ENCODE assay signal across 21 mouse cellular contexts in genomic region chr9:75248359-75248758, GRCm38 (mm10). TPM values are rescaled to one million over a fixed set of nuclear protein-coding genes. Genes with fewer than 3 reads are reported as not detected.
DNase-seq lines count a peak whose midpoint lies in the region; ATAC-seq and TF ChIP-seq lines count a peak whose summit lies in the region.
"Had no signal": no experiment of that assay in that cellular context is flagged by ENCODE, and none has a peak within 500 bp of the region (broad histone marks: within the 10 kb centered on the region; RNA-seq: fewer than 3 reads in every experiment).

No protein-coding gene starts in this region.

- TF ChIP-seq POLR2A in cortical plate, adult 2 months (IDR thresholded peaks at IDR 0.05; ENCODE audit: extremely low read depth, insufficient read depth, low read length): no peak

- 79% methylated on average over 1 of the region's 1 CpGs for WGBS in midbrain, embryonic 13.5 days
- 90% methylated on average over 1 of the region's 1 CpGs for WGBS in midbrain, embryonic 14.5 days
- 75% methylated on average over 1 of the region's 1 CpGs for WGBS in intestine, postnatal 0 days

- no peaks in the 10 kb centered on the region for H3K36me3 ChIP-seq in midbrain, embryonic 13.5 days
- H3K36me3 ChIP-seq in midbrain, embryonic 14.5 days (ENCODE audit: control insufficient read depth, insufficient read depth, low read length): no peaks in the 10 kb centered on the region
- no peaks in the 10 kb centered on the region for H3K36me3 ChIP-seq in intestine, postnatal 0 days (ENCODE audit: control insufficient read depth, insufficient read depth)
- H3K36me3 ChIP-seq: embryonic facial prominence, embryonic 12.5 days; embryonic facial prominence, embryonic 15.5 days; hindbrain, embryonic 12.5 days; hindbrain, embryonic 15.5 days had no signal

- no peaks in the 10 kb centered on the region for H3K9me3 ChIP-seq in midbrain, embryonic 13.5 days
- no peaks in the 10 kb centered on the region for H3K9me3 ChIP-seq in midbrain, embryonic 14.5 days (ENCODE audit: control insufficient read depth, low read length)
- H3K9me3 ChIP-seq in intestine, postnatal 0 days (ENCODE audit: control insufficient read depth): no peaks in the 10 kb centered on the region
- H3K9me3 ChIP-seq: embryonic facial prominence, embryonic 12.5 days; embryonic facial prominence, embryonic 15.5 days; hindbrain, embryonic 12.5 days; hindbrain, embryonic 15.5 days had no signal

- H3K4me1 ChIP-seq in midbrain, embryonic 13.5 days (replicated peaks): peaks cover 7% of the 10 kb centered on the region
- H3K4me1 ChIP-seq in midbrain, embryonic 14.5 days (ENCODE audit: control insufficient read depth, insufficient read depth, low read length): 0 out of 2 replicates have a peak, but pooled peaks cover 3% of the 10 kb centered on the region
- H3K4me1 ChIP-seq in cortical plate, adult 2 months (ENCODE audit: control insufficient read depth, insufficient read depth, low read length): peaks cover 20% of the 10 kb centered on the region
- H3K4me1 ChIP-seq in intestine, postnatal 0 days (replicated peaks; ENCODE audit: control insufficient read depth, insufficient read depth, low read length): no peaks in the 10 kb centered on the region

- H3K27me3 ChIP-seq in midbrain, embryonic 13.5 days: no peaks in the 10 kb centered on the region
- H3K27me3 ChIP-seq in midbrain, embryonic 14.5 days (ENCODE audit: control insufficient read depth, insufficient read depth, low read length): no peaks in the 10 kb centered on the region
- no peaks in the 10 kb centered on the region for H3K27me3 ChIP-seq in intestine, postnatal 0 days (replicated peaks; ENCODE audit: control insufficient read depth, insufficient read depth, low read length)
- H3K27me3 ChIP-seq: embryonic facial prominence, embryonic 12.5 days; embryonic facial prominence, embryonic 15.5 days; hindbrain, embryonic 12.5 days; hindbrain, embryonic 15.5 days had no signal

- no peak for ATAC-seq in midbrain, embryonic 13.5 days
- no peak for ATAC-seq in midbrain, embryonic 14.5 days (ENCODE audit: low FRiP score, low TSS enrichment)
- ATAC-seq in intestine, postnatal 0 days: peak; percentile 48
- ATAC-seq: forebrain, embryonic 14.5 days; forebrain, postnatal 0 days had no signal

- no peak overlapping the region for H3K27ac ChIP-seq in midbrain, embryonic 13.5 days
- no peak overlapping the region for H3K27ac ChIP-seq in midbrain, embryonic 14.5 days (replicated peaks; ENCODE audit: low read depth, low read length)
- peak overlapping the region; percentile 78 for H3K27ac ChIP-seq in cortical plate, adult 2 months (ENCODE audit: insufficient read depth, low read length)
- no peak overlapping the region for H3K27ac ChIP-seq in intestine, postnatal 0 days (ENCODE audit: low read depth, low read length)
- H3K27ac ChIP-seq: embryonic facial prominence, embryonic 12.5 days; embryonic facial prominence, embryonic 15.5 days; gastrocnemius, adult 2 months; hindbrain, embryonic 12.5 days; hindbrain, embryonic 15.5 days had no signal

- peak overlapping the region; percentile 32; the same call in 1 of the 2 replicates for H3K9ac ChIP-seq in midbrain, embryonic 13.5 days (replicated peaks)
- H3K9ac ChIP-seq in midbrain, embryonic 14.5 days (replicated peaks; ENCODE audit: low read length): no peak overlapping the region
- H3K9ac ChIP-seq in intestine, postnatal 0 days (ENCODE audit: low read depth, low read length): no peak overlapping the region
- H3K9ac ChIP-seq: embryonic facial prominence, embryonic 15.5 days; forebrain, postnatal 0 days; hindbrain, embryonic 12.5 days; hindbrain, embryonic 15.5 days had no signal

- no peak for TF ChIP-seq CTCF in cortical plate, adult 2 months (IDR thresholded peaks at IDR 0.05; ENCODE audit: extremely low read depth, insufficient read depth, low read length)
- no peak for TF ChIP-seq CTCF in intestine, postnatal 0 days (IDR thresholded peaks at IDR 0.05; ENCODE audit: low read depth)

- no peak overlapping the region for H3K4me3 ChIP-seq in midbrain, embryonic 13.5 days (replicated peaks)
- H3K4me3 ChIP-seq in midbrain, embryonic 14.5 days (replicated peaks; ENCODE audit: low read depth, low read length): no peak overlapping the region
- H3K4me3 ChIP-seq in cortical plate, adult 2 months (ENCODE audit: insufficient read depth, low read length): no peak overlapping the region
- no peak overlapping the region for H3K4me3 ChIP-seq in intestine, postnatal 0 days (ENCODE audit: low read depth, low read length)
- H3K4me3 ChIP-seq: embryonic facial prominence, embryonic 12.5 days; embryonic facial prominence, embryonic 15.5 days; gastrocnemius, adult 2 months; hindbrain, embryonic 12.5 days; hindbrain, embryonic 15.5 days had no signal

- H3K4me2 ChIP-seq in midbrain, embryonic 13.5 days (replicated peaks): no peak overlapping the region
- no peak overlapping the region for H3K4me2 ChIP-seq in midbrain, embryonic 14.5 days (ENCODE audit: low read length)
- no peak overlapping the region for H3K4me2 ChIP-seq in intestine, postnatal 0 days (replicated peaks; ENCODE audit: low read depth)
- H3K4me2 ChIP-seq: embryonic facial prominence, embryonic 12.5 days; embryonic facial prominence, embryonic 15.5 days; heart, embryonic 11.5 days; hindbrain, embryonic 12.5 days; hindbrain, embryonic 15.5 days had no signal

- no peak for DNase-seq in midbrain, embryonic 14.5 days
- no peak for DNase-seq in adrenal gland, postnatal 4 days (ENCODE audit: low spot score in 2 of 2)
- DNase-seq in layer of hippocampus, postnatal 25 days (ENCODE audit: extremely low spot score in 1 of 2, low spot score in 1 of 2): no peak
- DNase-seq: adrenal gland, adult 2 months; adrenal gland, postnatal 25 days; cerebellum, adult 18-20 months; cerebellum, adult 9-10 months; cerebellum, postnatal 14 days; forebrain, postnatal 0 days; gastrocnemius, adult 2 months; gastrocnemius, postnatal 14 days; heart, adult 11 months had no signal

RNA-seq across cellular contexts. Expression of gene Myo5c, which starts 16.5 kb away (rescaled TPM):
- polyA plus RNA-seq in midbrain, embryonic 13.5 days (2015; fragmentation: Nextera tagmentation; extraction: Ambion mirVana): 0.50 and 0.59 TPM in 2 replicates
- polyA plus RNA-seq in midbrain, embryonic 14.5 days (2014; fragmentation: Nextera tagmentation; extraction: Ambion mirVana): 0.64 and 0.72 TPM in 2 replicates
- polyA plus RNA-seq in cortical plate, adult 2 months (2012; rRNA removed): 5.0 and 5.9 TPM in 2 replicates
- 1.5 and 1.9 TPM in 2 replicates for polyA plus RNA-seq in intestine, postnatal 0 days (2015; fragmentation: Nextera tagmentation; extraction: Ambion mirVana)
- total RNA-seq in adrenal gland, postnatal 4 days (2021): 1 to 10 TPM; 1.8 to 5.0 TPM
- total RNA-seq in layer of hippocampus, postnatal 25 days (2021): under 1 TPM; 0.49 to 0.54 TPM

RNA-seq across cellular contexts. Expression of gene Gnb5, which starts 57.7 kb away (rescaled TPM):
- 46.4 and 50.2 TPM in 2 replicates for polyA plus RNA-seq in midbrain, embryonic 13.5 days (2015; fragmentation: Nextera tagmentation; extraction: Ambion mirVana)
- polyA plus RNA-seq in midbrain, embryonic 14.5 days (2014; fragmentation: Nextera tagmentation; extraction: Ambion mirVana): 69.6 and 70.1 TPM in 2 replicates
- polyA plus RNA-seq in cortical plate, adult 2 months (2012; rRNA removed): 154 and 172 TPM in 2 replicates
- 11.2 and 11.3 TPM in 2 replicates for polyA plus RNA-seq in intestine, postnatal 0 days (2015; fragmentation: Nextera tagmentation; extraction: Ambion mirVana)
- total RNA-seq in adrenal gland, postnatal 4 days (2021): 10 to 100 TPM; 33.8 to 37.2 TPM
- 100 to 1,000 TPM; 124 to 126 TPM for total RNA-seq in layer of hippocampus, postnatal 25 days (2021)
